In the genomic region with DNA sequence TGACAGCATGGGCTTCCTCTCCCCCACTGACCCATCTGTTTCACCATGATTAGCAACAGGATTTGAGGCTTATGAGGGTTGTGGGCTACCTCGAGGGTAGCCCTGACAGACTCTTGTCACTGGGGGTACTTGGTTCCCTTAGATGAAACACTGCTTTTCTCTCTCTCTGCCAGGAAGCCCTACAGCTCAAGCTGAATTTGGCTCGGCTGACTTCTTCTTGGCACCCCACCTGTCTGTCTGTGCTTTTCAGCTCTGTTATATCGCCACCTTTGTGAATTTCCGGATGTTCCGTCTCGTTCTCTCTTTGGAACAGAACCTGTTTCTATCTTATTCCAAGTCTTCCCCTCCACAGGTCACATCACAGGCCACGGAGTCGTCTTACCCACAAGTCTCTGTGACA, we compare ENCODE assay signal across 26 mouse cellular contexts.
DNase-seq lines count a peak whose midpoint lies in the region; ATAC-seq lines count a peak whose summit lies in the region.
"Had no signal": no experiment of that assay in that cellular context is flagged by ENCODE, and none has a peak within 500 bp of the region (broad histone marks: within the 10 kb centered on the region; RNA-seq: fewer than 3 reads in every experiment).

No protein-coding gene starts in this region.

- no peak overlapping the region for H3K9ac ChIP-seq in midbrain, embryonic 11.5 days (ENCODE audit: low read length)
- no peak overlapping the region for H3K9ac ChIP-seq in midbrain, embryonic 16.5 days (ENCODE audit: low read depth, low read length)
- H3K9ac ChIP-seq: embryonic facial prominence, embryonic 12.5 days; embryonic facial prominence, embryonic 15.5 days; forebrain, postnatal 0 days; heart, embryonic 13.5 days; hindbrain, embryonic 14.5 days had no signal

- 92% methylated on average over 8 of the region's 8 CpGs for WGBS in midbrain, embryonic 11.5 days
- 92% methylated on average over 8 of the region's 8 CpGs for WGBS in midbrain, embryonic 16.5 days

- no peaks in the 10 kb centered on the region for H3K4me1 ChIP-seq in midbrain, embryonic 11.5 days (ENCODE audit: control insufficient read depth, insufficient read depth, low read length)
- H3K4me1 ChIP-seq in midbrain, embryonic 16.5 days (ENCODE audit: control insufficient read depth, insufficient read depth, low read length), result no peaks in the 10 kb centered on the region

- ATAC-seq in midbrain, embryonic 11.5 days (ENCODE audit: low FRiP score), result no peak
- no peak for ATAC-seq in midbrain, embryonic 16.5 days
- ATAC-seq: forebrain, embryonic 14.5 days; forebrain, postnatal 0 days; hindbrain, postnatal 0 days; inflammation-experienced regulatory T-cells, adult 6 months; intestine, embryonic 16.5 days; Patski had no signal

- H3K4me3 ChIP-seq in midbrain, embryonic 11.5 days (ENCODE audit: low read depth, low read length), result no peak overlapping the region
- H3K4me3 ChIP-seq in midbrain, embryonic 16.5 days (ENCODE audit: low read depth, low read length), result no peak overlapping the region
- H3K4me3 ChIP-seq: embryonic facial prominence, embryonic 12.5 days; embryonic facial prominence, embryonic 15.5 days; gastrocnemius, adult 2 months; heart, embryonic 10.5 days; heart, embryonic 13.5 days had no signal

- no peak overlapping the region for H3K27ac ChIP-seq in midbrain, embryonic 11.5 days (ENCODE audit: low read depth, low read length)
- H3K27ac ChIP-seq in midbrain, embryonic 16.5 days (ENCODE audit: low read length), result no peak overlapping the region
- H3K27ac ChIP-seq: embryonic facial prominence, embryonic 12.5 days; embryonic facial prominence, embryonic 15.5 days; gastrocnemius, adult 2 months; heart, embryonic 10.5 days; heart, embryonic 13.5 days; hindbrain, embryonic 14.5 days; hindbrain, postnatal 0 days had no signal

- H3K9me3 ChIP-seq in midbrain, embryonic 11.5 days (ENCODE audit: control insufficient read depth, low read length), result no peaks in the 10 kb centered on the region
- no peaks in the 10 kb centered on the region for H3K9me3 ChIP-seq in midbrain, embryonic 16.5 days (replicated peaks; ENCODE audit: control insufficient read depth, low read length, poor library complexity, severe bottlenecking)
- H3K9me3 ChIP-seq: embryonic facial prominence, embryonic 12.5 days; embryonic facial prominence, embryonic 15.5 days; heart, embryonic 10.5 days; heart, embryonic 13.5 days had no signal

- no peaks in the 10 kb centered on the region for H3K27me3 ChIP-seq in midbrain, embryonic 11.5 days (ENCODE audit: control insufficient read depth, insufficient read depth, low read length)
- no peaks in the 10 kb centered on the region for H3K27me3 ChIP-seq in midbrain, embryonic 16.5 days (ENCODE audit: control insufficient read depth, insufficient read depth, low read depth, low read length)
- H3K27me3 ChIP-seq: embryonic facial prominence, embryonic 12.5 days; embryonic facial prominence, embryonic 15.5 days; heart, embryonic 13.5 days; Patski had no signal

- H3K4me2 ChIP-seq in midbrain, embryonic 11.5 days, result no peak overlapping the region
- H3K4me2 ChIP-seq in midbrain, embryonic 16.5 days (ENCODE audit: low read length), result no peak overlapping the region
- H3K4me2 ChIP-seq: embryonic facial prominence, embryonic 12.5 days; embryonic facial prominence, embryonic 15.5 days; heart, embryonic 13.5 days; hindbrain, embryonic 14.5 days had no signal

- DNase-seq in cerebellum, adult 18-20 months, result peak; percentile 30 to 33
- no peak for DNase-seq in cerebellum, adult 11 months
- DNase-seq in cerebellum, adult 9-11 months, result peak; percentile 40
- DNase-seq in cerebellum, adult 11-12 months, result no peak
- DNase-seq in midbrain, embryonic 11.5 days (ENCODE audit: low spot score, missing footprints), result peak; percentile 37
- DNase-seq in ovary, postnatal 14 days (ENCODE audit: low spot score), result no peak
- DNase-seq: adrenal gland, postnatal 10 days; adrenal gland, postnatal 36 days; forebrain, postnatal 0 days; gastrocnemius, adult 2 months; gastrocnemius, postnatal 14 days; heart, adult 18-20 months; heart, postnatal 14 days; heart, postnatal 4 days; kidney, adult 18-20 months had no signal

- no peaks in the 10 kb centered on the region for H3K36me3 ChIP-seq in midbrain, embryonic 11.5 days (ENCODE audit: control insufficient read depth, insufficient read depth, low read length)
- no peaks in the 10 kb centered on the region for H3K36me3 ChIP-seq in midbrain, embryonic 16.5 days (ENCODE audit: control insufficient read depth, insufficient read depth, low read length)
- H3K36me3 ChIP-seq: embryonic facial prominence, embryonic 12.5 days; embryonic facial prominence, embryonic 15.5 days; heart, embryonic 10.5 days; heart, embryonic 13.5 days had no signal

Comparison
In these comparisons a context has a peak if more than half of its experiments do, and no peak if none do; other contexts are left out.
1. DNase-seq: peak in cerebellum, adult 18-20 months (2 of 2), cerebellum, adult 9-11 months (single experiment) and midbrain, embryonic 11.5 days (single experiment); none in cerebellum, adult 11 months (single experiment), cerebellum, adult 11-12 months (single experiment) and ovary, postnatal 14 days (single experiment).